Mouse (Mus musculus) adrenal gland, postnatal 10 days (tissue): ENCODE measurements around the gene Gm17087. TPM values are rescaled to one million over a fixed set of nuclear protein-coding genes. Genes with fewer than 3 reads are reported as not detected.

ENCODE experiments used
- DNase-seq: peaks from one replicate; pipeline ENCODE4 v3.0.0; 2021; ENCODE audit warnings: mixed read lengths
- long read RNA-seq, 2 experiments: library from polyadenylated mRNA; stranded (forward); transcript quantifications; one replicate each; pipeline ENCODE4 v2.0.0; 2021
- total RNA-seq, 2 experiments: library from RNA; stranded (reverse); gene quantifications; 2 replicates each; pipeline ENCODE4 v1.2.3; 2021

Gene Gm17087
- total RNA-seq, result not detected
- long read RNA-seq, experiment 1, result 0 reads
- long read RNA-seq, experiment 2, result 0 reads

DNA sequence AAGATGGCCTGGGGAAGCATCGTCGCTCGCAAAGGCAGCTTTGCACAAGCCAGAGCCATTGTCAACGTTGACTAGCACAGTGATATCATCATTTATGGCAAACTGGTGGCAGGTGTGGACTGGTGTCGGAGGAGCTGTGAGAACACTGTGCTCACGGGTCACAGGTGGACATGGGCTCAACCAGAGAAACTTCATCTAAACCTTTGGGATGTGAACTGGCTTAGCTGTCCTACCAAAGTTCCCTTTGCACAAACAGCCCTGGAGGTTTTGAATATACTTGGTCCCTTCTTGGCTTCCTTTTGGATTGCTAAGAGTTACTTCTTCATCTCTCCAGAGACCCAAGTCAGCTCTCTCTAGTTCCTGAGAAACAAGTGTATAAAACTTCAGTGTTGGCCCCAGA is at the start of gene Gm17087:
Gene Gm17087, minus strand, starts transcription at position 101 of the 400 bp plus-strand sequence.
- DNase-seq, result no peak

DNA sequence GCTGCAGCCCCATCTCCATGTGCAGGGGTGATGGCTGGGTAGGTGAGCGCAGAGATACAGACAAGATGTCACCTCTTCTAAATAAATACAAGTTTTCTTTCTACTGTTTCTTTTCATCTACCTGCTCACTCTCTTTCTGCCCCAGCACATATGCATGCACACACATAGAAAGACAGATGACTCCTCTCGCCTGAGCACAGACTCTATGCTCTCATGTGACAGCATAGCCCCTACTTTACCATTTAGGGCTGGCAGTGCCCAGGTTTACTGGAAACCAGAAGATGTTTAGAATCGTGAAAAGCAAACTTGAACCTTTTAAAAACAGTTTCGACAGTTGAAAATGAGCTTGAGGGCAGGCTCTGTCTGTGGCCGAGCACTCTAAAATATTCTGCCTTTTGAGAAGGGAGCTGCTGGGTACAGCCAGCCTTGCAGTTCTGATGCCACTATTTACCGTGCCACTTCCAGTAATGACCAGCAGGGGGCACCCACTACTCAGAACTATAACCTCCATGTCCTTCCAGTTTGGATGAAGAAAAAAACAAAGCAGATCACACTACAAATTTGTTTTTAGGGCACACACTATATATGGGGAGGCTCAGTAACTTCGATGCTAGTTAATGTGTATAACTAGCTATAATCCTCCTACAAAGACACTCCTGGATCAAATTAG is 47.3 kb upstream of the Gm17087 start:
- DNase-seq, result peak; percentile 89

DNA sequence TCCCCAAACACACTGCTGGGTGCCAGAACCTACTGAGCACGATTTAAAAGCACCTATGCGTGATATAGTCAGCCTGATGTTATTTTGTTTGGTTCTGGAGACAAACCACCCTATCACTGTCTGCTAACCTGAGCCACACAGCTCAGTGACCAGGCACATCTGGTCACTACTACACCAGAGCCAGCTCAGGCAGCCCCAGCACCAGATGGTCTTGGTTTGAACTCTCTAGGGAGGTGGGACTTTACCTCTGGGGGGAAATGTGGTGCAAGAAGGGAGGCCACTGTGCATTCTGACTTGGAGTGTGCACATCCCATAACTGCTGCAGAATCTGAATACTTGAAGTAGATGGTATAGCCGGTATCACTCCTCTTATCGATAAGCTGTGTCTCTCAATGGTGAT is 45.2 kb upstream of the Gm17087 start:
- DNase-seq, result no peak

DNA sequence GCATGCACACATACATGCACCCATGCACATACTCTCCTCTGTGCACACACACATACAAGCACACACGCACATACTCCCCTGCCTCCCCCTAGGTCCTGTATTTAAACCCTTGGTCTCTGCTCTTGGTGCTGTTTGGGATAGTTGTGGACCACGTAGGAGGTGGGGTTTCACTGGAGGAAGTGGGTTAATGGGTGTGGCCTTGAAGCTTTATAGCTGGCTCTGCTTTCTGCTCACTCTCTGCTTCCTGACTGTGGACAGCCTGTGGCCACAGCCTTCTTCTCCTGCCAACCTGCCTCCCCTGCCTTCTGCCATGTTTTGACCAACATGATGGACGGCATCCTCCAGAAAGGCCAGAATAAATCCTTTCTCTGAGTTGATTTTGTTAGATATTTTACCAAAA is 39.9 kb upstream of the Gm17087 start:
- DNase-seq, result no peak

DNA sequence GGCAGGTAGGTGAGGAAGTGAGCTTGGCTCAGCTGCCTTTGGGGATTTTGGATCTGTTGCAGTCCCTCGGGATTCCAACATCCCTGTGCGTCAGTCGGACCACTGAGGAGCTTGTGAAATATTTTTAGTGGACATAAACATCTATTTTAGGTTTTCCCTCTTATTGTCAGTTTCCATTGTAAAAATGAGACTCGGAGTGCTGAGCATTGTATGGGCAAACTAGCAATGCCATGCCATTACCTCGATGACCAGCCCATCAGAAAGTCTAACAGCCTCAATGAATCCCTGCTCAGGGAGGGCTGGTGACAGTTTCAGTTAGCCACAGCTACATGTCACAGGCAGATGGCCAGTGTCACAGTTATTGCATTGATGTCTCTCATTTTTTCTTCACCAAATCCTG is 39.2 kb upstream of the Gm17087 start:
- no peak for DNase-seq

DNA sequence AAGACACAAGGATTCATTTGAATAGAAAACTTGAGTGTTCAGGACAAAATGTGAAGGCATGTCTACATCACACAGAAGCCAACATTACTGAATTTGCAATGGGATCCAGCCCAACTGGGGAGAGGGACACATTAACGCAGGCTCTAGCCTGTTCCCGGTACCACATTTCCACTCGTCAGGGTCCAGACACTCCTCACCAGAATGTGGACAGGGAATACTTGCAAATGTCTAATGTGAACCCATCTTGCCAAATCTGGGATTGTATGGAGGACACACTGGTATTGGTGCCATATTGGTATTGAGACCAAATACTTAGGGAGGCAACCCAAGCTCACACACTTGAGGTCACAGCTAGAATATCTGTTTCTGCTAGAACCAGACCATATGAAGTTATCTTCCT is 36.2 kb upstream of the Gm17087 start:
- no peak for DNase-seq

DNA sequence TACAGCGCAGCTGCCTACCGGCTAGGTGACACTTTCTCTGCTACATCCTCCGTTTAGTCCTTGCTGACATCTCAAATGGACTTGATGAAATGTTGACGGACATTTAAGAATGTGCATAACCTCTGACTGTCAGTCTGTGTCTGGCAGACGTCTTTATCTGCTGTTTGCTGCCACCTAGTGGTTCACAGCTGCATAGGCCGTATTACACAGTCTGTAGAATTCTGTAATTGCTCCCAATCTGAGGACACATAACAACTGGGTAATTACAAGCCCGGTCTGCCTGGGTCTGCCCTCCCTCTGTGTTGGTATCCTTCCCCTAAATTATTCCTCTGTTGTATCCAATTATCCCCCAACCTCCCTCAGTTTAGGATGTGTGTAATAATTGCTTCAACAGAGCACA is 31.0 kb upstream of the Gm17087 start:
- DNase-seq, result peak; percentile 73

DNA sequence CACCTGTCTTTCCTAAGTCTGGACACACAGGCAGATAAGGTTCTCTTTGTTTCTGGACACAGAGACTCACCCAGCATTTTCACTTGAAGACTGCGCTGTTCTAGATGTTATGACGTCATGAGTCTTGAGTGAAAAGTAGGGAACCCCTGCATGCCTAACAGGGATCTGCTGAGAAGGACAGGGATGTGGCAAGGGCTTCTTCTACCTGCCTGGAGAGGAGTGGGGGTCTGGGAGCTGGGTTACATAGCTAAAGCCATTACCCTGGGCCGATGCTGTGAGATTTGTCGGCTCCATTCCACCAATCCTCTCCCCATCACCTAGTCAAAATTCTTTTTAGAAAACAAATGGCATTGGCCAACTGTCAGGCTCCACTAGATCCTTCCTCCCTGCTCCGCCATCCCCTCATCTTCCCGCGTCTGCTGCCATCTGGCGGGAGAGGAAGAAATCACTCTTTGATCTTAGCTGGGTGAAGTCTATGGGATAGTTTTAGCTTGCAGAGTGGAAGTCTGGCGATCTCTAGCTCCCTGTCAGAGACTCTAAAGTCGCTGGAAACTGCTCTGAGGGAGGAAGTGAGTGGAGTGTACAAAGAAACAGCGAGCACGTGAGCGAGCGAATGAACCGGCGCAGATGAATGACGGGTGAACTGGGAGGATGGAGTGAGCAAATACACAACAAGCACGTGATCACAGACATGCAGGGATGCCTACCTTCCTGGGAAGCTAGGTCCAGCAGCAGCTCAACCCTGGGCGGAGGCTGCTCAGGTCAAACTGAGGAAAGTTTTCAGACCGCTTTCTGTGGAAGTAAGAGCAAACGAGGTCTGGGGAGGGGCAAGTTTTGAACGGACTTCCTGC is 25.9 kb upstream of the Gm17087 start:
- DNase-seq, result peak; percentile 87

DNA sequence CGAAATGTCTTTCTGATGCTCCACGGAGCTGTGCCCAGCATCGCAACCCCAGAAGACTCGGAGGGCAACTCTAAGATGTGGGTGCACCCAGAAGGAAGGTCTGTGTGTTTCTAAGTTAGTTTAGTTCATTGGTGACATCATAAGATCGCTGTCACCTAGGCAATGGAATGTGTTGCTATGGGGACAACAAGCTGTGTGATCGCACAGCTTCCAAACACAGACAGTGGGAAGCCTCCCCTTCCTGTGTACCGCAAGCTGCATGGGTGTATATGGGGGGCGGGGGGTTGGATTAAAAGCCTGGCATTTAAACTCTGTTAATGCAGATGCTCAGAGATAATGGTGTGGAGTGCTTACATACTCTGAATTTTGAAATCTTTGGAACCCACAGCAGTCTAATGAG is 14.8 kb upstream of the Gm17087 start:
- DNase-seq, result no peak

DNA sequence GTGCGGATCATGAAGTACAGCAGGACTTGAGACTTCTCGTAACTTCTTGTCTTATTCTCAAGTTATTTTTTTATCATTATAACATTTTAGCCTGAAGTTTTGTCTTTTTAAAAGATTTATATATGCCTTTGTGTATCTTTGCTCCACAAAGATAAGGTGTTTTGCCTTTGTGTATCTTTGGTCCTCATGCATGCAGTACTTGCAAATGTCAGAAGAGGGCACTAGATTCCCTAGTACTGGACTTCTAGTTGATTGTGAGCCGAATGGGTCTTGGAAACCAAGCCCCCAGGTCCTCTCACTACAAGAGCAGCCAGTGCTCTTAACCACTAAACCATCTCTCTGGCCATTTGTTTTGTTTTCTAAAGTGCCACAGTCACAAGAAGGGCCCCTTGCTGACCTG is 13.6 kb upstream of the Gm17087 start:
- DNase-seq, result peak; percentile 39

DNA sequence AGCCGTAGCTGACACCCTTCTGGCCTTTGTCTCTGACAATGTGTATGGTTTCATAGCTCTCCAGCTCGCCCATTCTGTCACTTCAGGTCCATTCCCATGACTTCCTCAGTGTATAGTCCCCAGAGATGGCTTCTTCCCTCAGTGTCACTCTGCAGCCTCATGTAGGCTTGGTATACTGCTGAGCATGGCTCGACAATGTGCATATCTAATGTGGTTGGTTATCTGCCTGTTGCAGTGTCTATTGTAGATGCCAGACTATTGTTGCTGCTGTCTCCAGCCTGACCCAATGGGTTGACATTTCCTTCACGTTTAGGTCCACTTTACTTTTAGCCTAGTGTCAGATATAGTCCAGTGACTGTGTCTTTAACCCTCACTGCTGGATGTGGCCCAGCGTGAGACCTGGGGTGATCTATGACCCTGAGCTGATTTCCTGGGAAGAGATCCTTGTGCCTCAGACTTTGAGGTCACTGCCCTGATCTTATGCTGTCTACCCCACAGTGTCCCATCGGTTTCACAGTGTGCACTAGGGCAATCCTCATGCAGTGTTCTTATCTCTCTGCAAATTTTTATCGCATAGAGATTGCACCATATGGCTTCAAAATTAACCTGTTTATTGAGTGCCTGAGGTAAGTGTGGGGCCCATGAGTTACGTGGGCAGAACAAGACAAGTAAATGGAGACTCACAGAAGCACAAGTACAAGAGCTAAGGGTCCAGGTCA is 7.0 kb upstream of the Gm17087 start:
- DNase-seq, result no peak

DNA sequence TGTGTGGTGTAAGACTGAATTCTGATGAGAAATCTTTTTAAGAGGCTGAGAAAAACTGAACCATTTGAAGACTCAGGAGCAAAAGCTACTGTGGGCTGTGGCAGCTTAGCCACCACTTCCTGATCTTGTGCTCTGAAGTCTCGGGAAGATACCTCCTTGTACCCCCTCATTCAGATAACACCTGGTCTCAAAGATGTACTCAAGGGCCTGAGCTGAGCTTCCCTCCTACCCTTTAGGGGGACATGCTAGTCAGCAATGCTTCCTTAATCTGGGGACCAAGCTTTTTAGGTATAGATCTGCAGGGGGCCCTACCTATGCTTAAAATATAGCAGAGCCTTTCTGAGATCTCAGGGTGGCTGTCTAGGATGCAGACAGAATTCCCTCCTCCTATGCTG is 3.9 kb downstream of the Gm17087 start:
- DNase-seq, result no peak

DNA sequence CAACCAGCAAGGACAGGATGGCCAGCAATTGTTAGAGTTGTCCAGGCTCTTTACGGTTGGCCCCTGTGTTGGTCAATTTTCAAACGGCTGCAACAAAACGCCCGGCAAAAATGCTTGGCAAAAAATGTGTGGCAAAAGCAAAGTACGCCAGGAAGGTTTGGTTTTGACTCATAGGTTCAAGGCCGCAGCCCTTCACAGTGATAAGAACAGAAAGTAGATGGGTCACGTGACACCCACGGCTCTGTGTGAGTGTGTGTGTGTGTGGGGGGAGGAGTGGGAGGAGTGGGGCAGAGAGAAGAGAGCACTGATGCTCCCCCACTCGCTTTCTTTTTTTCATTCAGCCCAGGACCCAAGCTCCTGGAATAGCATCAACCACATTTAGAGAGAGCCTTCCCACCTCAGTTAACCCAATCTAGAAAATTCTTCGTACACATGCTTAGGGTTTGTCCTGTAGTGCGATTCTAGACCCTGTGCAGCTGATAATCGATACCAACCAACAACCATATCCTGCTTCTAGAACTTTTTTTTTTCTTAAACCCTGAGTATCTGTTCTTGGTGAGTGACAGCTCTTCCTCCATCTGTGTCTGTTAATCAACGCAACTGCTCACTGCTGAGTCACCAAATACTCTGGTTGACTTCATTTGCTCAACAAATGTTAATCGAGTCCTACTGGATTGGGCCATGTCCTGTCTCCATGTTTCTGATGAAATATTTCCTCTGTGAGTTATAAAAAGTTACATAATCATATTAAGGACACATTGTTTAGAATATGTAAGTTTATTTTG is 4.5 kb downstream of the Gm17087 start:
- peak; percentile 31 for DNase-seq

DNA sequence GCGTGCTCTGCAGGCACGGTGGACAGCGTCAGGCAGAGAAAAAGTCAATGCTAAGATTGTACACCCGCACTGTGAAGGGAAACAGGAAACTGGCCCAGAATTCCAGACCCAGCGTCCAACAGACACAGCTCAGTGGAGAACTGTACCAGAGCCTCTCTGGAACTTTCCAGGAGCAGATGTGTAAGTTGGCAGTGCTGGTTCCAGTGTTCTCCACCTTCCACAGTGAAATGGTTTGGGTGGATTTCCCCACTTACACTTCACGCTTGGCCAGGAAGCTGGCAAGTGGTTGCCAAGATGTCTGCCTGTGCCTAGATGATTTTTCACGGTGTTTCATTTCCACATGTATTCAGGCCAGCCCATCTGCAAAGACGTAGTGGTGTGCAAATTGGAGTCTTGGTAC is 8.8 kb downstream of the Gm17087 start:
- DNase-seq, result no peak

DNA sequence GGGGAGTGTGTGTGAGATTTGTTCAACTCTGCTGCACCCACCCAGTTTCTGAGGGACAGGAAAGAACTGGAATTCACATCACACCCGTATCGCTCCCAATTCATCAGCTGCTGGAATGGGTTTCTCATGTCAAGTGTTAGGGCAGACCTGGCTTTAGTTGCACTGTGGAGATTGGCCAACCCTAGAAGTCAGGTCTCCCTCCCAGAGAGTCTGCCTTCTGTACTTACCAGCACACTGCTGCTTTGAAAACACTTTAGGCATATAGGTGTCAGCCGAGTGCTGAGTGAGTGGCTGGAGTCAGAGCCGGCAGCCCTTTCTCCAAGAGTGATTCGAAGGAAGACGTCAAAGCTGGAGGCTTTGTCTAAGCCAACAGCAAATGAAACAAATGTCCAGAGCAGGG is 10.5 kb downstream of the Gm17087 start:
- no peak for DNase-seq

DNA sequence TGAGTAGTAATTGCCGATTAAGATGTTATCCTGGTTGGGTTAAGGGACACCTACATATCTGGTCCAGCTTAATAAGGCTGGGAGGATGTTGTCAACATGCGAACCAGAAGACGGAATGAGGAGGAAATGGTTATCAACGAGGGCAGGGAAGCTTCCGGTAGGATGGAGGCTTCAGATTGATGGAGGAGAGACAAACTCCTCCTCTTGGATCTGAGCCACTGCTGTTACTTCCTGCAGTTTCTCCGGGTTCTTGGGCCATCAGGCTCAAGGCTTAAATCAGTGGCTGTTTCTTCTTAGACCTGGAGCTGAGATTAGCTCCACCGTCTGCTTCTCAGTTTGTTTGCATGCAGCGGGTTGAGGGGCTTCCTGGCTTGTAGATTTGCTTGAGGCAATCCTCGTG is 11.0 kb downstream of the Gm17087 start:
- no peak for DNase-seq

DNA sequence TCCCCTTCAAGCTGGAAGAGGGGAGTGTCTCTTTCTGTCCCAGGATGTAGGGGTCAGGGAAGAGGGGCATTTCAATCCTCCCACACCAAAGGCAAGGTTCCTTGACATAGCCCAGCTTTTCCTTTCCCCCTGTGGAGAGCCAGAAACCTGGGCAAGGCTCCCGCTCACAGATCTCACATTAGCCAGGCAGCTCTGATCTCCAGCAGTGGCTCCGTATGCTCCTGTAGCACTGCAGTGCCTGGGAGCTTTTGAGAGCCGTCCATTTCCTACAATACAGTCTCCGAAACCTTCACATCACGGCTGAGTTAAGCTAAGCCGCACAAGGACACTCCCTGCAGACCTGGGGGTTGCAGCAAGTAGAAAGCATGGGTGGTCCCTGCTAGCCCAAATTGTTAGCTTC is 12.5 kb downstream of the Gm17087 start:
- DNase-seq, result no peak

DNA sequence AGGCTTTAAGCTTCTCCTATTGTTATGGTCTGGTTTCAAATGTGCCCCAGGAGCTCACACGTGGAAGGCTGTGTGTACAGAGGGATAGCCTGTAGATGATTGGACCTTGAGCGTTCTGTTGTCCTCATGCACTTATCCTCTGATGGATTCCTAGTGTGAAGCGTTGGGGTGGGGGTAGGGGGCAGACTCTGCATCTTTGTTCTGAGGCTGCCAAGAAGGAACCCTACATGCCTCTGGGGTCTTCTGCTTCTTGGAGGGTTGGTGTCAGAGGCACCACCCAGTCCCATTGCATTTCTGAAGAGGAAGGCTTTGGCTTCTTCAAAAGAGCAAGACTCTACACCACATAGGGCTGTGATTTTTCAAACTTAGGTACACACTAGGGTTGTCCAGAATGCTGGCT is 13.1 kb downstream of the Gm17087 start:
- DNase-seq, result no peak

DNA sequence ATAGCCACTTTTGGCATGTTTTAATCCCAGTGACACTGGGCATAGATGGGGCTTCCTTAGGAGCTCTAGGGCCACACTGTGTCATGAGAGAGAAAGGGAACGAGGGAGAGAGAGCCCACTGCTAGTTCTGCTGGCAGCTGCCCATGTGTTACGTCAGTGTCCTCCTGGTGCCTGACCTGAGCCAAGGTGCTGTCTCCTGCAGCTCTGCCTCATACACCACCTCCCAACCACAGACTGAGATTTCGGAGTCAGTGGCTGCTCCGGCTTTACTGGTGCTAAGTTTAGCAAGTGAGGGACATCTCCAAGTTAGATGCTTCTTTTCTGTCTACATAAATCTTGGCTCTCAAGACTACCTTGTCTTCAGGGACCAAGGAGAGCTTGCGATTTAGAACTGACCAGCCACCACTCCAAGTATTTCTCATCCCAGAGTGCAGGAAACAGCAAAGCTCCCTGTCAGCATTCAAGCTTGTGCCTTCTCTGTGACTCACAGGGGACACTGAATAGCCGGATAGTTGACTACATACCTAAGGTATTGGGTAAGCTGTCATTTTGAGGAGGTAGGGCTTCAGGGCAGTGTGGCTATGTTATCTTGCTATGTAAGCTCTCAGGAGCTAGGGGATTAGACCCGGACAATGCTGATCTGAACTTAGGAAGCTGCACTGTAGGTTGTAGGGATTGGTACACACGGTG is 14.3 kb downstream of the Gm17087 start:
- DNase-seq, result no peak

DNA sequence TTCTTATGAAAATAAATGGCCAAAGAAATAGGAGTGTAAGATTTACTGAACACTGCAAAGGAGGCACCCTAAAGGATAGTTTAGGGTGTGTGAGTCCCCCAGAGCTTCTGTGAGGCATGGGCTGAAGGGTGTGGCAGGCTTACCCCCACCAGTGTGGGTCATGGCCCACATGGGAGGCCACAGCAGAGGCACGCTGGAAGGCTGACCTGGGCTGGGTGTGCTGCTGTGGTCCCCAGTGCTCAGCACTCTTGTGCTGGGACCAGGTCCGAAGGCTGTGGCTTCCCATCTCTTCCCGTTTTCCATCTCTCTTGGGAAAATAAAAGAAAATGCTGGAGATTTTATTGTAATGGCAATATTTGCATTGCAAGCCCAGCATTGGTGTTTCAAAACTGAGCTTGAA is 15.1 kb downstream of the Gm17087 start:
- no peak for DNase-seq

DNA sequence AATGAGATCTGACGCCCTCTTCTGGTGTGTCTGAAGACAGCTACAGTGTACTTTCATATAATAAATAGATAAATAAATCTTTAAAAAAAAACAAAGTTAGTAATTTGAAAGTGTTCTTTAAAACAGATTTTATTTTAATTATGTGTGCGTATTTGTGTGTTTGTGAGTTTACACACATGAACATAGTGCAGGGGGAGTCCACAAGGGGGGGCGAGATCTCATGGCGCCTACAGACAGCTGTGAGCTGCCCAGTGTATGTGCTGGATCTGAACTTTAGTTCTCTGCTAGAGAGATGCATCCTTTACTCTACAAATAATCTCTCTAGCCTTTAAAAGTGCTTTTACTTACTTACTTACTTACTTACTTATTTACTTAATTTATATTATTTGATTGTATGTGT is 18.0 kb downstream of the Gm17087 start:
- no peak for DNase-seq

DNA sequence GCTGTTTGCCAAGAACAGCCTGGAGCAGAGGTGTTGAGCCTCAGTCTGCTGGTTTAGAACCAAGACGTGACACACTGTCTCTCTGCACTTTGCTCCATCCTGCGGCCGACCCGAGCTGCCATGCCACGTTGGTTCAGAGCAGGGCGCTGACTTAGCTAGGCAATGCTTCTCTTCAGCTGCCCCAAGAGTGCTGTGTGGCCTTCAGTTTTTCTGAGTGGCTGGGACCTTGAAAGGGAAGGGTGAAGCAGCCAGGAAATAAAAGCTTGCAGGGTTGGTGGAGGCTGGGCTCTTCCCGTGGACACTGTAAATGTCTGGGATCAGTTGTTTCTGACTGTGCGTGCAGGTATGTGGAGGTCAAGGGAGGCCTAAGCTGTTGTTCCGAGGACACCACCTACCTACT is 20.4 kb downstream of the Gm17087 start:
- peak; percentile 37 for DNase-seq
